Mouse (Mus musculus) myocyte (in vitro differentiated cells): Measurements from ENCODE around the gene Prkcz. TPM values are rescaled to one million over a fixed set of nuclear protein-coding genes. Genes with fewer than 3 reads are reported as not detected.

Source experiments
- H3K27me3 ChIP-seq: one replicate; pipeline ENCODE4 v1.6.1; 2011; ENCODE audit not compliant: control insufficient read depth, insufficient read depth, insufficient read length
- H3K36me3 ChIP-seq: one replicate; pipeline ENCODE4 v1.6.1; 2011; ENCODE audit not compliant: control insufficient read depth, insufficient read depth
- H3K4me2 ChIP-seq: one replicate; pipeline ENCODE4 v1.6.1; 2011; ENCODE audit warnings: low read depth, control low read depth
- H3K4me3 ChIP-seq: one replicate; pipeline ENCODE4 v1.5.1; 2011; ENCODE audit warnings: mild to moderate bottlenecking, control low read depth, moderate library complexity
- H3K79me2 ChIP-seq: one replicate; pipeline ENCODE4 v1.6.1; 2011; ENCODE audit not compliant: control insufficient read depth, insufficient read depth
- H3ac ChIP-seq: one replicate; pipeline ENCODE4 v1.6.1; 2011; ENCODE audit not compliant: control insufficient read depth, insufficient read length
- CEBPB ChIP-seq: IDR thresholded peaks from 2 replicates; pipeline ENCODE4 v1.6.1; 2011; ENCODE audit warnings: mild to moderate bottlenecking, moderate library complexity; ENCODE audit not compliant: poor library complexity, insufficient read depth, severe bottlenecking
- E2F4 ChIP-seq: IDR thresholded peaks from one replicate; pipeline ENCODE4 v1.6.1; 2011; ENCODE audit warnings: mild to moderate bottlenecking, control low read depth, moderate library complexity; ENCODE audit not compliant: insufficient read depth
- MAX ChIP-seq: IDR thresholded peaks from one replicate; pipeline ENCODE4 v1.6.1; 2011; ENCODE audit warnings: low read depth, mild to moderate bottlenecking, control low read depth
- MYOD1 ChIP-seq, 3 experiments: IDR thresholded peaks; one replicate each; pipeline ENCODE4 v1.6.1; 2011; ENCODE audit warnings: control low read depth in 2 of 3, low read depth in 2 of 3, mild to moderate bottlenecking in 2 of 3, moderate library complexity in 1 of 3; ENCODE audit not compliant: insufficient read length in 2 of 3, control insufficient read depth in 1 of 3
- MYOG ChIP-seq, 3 experiments: IDR thresholded peaks; one replicate each; pipeline ENCODE4 v1.6.1; 2011; ENCODE audit warnings: control low read depth in 2 of 3, low read depth in 2 of 3, mild to moderate bottlenecking in 2 of 3; ENCODE audit not compliant: insufficient read length in 2 of 3, control insufficient read depth in 1 of 3, insufficient read depth in 1 of 3
- POLR2A ChIP-seq: IDR thresholded peaks from one replicate; pipeline ENCODE4 v1.6.1; 2011; ENCODE audit warnings: low read depth, mild to moderate bottlenecking, control low read depth, moderate library complexity; ENCODE audit not compliant: insufficient read length
- POLR2AphosphoS2 ChIP-seq: IDR thresholded peaks from one replicate; pipeline ENCODE4 v1.6.1; 2011; ENCODE audit warnings: low read depth, control low read depth; ENCODE audit not compliant: insufficient read length
- REST ChIP-seq: IDR thresholded peaks from one replicate; pipeline ENCODE4 v1.6.1; 2011; ENCODE audit warnings: mild to moderate bottlenecking, control low read depth, moderate library complexity; ENCODE audit not compliant: insufficient read depth, insufficient read length
- SRF ChIP-seq: IDR thresholded peaks from one replicate; pipeline ENCODE4 v1.6.1; 2011; ENCODE audit warnings: low read depth; ENCODE audit not compliant: control insufficient read depth, insufficient read length
- TCF12 ChIP-seq: IDR thresholded peaks from one replicate; pipeline ENCODE4 v1.6.1; 2011; ENCODE audit warnings: mild to moderate bottlenecking, control low read depth; ENCODE audit not compliant: poor library complexity, insufficient read depth, severe bottlenecking
- TCF3 ChIP-seq: IDR thresholded peaks from one replicate; pipeline ENCODE4 v1.6.1; 2011; ENCODE audit warnings: low read depth, control low read depth; ENCODE audit not compliant: insufficient read length
- USF1 ChIP-seq: IDR thresholded peaks from one replicate; pipeline ENCODE4 v1.6.1; 2011; ENCODE audit warnings: low read depth, mild to moderate bottlenecking, control low read depth, moderate library complexity
- polyA plus RNA-seq: library from polyadenylated mRNA; unstranded; fragments of >200 nt; fragmentation: generic; extraction: Trizol; gene quantifications from one replicate; pipeline ENCODE4 v1.2.1, GENCODE M21; 2012; ENCODE audit warnings: missing spikeins

Prkcz gene
- polyA plus RNA-seq, 1 experiment = 0.36 TPM

GRCm38 (mm10) chr4:155282231-155282630 lies 78.9 kb downstream of the Prkcz start:
- H3K36me3 ChIP-seq = no peaks in the 10 kb centered on the region
- H3ac ChIP-seq = no peak overlapping the region
- peak overlapping the region; percentile 83 for H3K4me2 ChIP-seq
- peak; percentile 38 for TF ChIP-seq SRF
- no peak for TF ChIP-seq CEBPB
- TF ChIP-seq TCF12 = no peak
- TF ChIP-seq REST = no peak
- no peak for TF ChIP-seq TCF3
- TF ChIP-seq MYOD1 (IDR thresholded peaks at IDR 0.05; ENCODE audit: control insufficient read depth in 1 of 3, insufficient read length in 2 of 3, low read depth in 2 of 3) = peak in 2 of 3 experiments; percentile 26 to 71
- TF ChIP-seq MAX = no peak
- no peaks in the 10 kb centered on the region for H3K27me3 ChIP-seq
- H3K4me3 ChIP-seq = no peak overlapping the region
- no peaks in the 10 kb centered on the region for H3K79me2 ChIP-seq

GRCm38 (mm10) chr4:155281652-155282051 lies 79.5 kb downstream of the Prkcz start:
- H3K27me3 ChIP-seq = no peaks in the 10 kb centered on the region
- no peak overlapping the region for H3ac ChIP-seq
- peak overlapping the region; percentile 83 for H3K4me2 ChIP-seq
- H3K79me2 ChIP-seq = no peaks in the 10 kb centered on the region
- H3K4me3 ChIP-seq = no peak overlapping the region
- H3K36me3 ChIP-seq = no peaks in the 10 kb centered on the region
- TF ChIP-seq CEBPB (no peak), SRF (no peak), E2F4 (no peak), MYOD1 (IDR thresholded peaks at IDR 0.05; ENCODE audit: control insufficient read depth in 1 of 3, insufficient read length in 2 of 3, low read depth in 2 of 3) (peak in 1 of 3 experiments; percentile 75), MYOG (IDR thresholded peaks at IDR 0.05; ENCODE audit: control insufficient read depth in 1 of 3, insufficient read depth in 1 of 3, insufficient read length in 2 of 3, low read depth in 2 of 3) (peak in 1 of 3 experiments; percentile 42), POLR2AphosphoS2 (no peak)

- no peak overlapping the region for H3ac ChIP-seq
- no peak overlapping the region for H3K4me3 ChIP-seq
- H3K79me2 ChIP-seq = no peaks in the 10 kb centered on the region
- peak overlapping the region; percentile 83 for H3K4me2 ChIP-seq
- H3K27me3 ChIP-seq = no peaks in the 10 kb centered on the region
- TF ChIP-seq E2F4 (no peak), SRF (no peak), CEBPB (no peak), USF1 (no peak), MYOG (IDR thresholded peaks at IDR 0.05; ENCODE audit: control insufficient read depth in 1 of 3, insufficient read depth in 1 of 3, insufficient read length in 2 of 3, low read depth in 2 of 3) (no peak)
- H3K36me3 ChIP-seq = no peaks in the 10 kb centered on the region
Measured at GRCm38 (mm10) chr4:155281227-155281626, 79.9 kb downstream of the Prkcz start.

GRCm38 (mm10) chr4:155280768-155281121 lies 80.4 kb downstream of the Prkcz start:
- Histone ChIP-seq H3K27me3 (no peaks in the 10 kb centered on the region), H3K4me2 (peak overlapping the region; percentile 83), H3ac (no peak overlapping the region), H3K79me2 (no peaks in the 10 kb centered on the region), H3K36me3 (no peaks in the 10 kb centered on the region), H3K4me3 (no peak overlapping the region)
- TF ChIP-seq REST (no peak), CEBPB (no peak), SRF (no peak), MAX (no peak), POLR2AphosphoS2 (no peak), TCF3 (no peak), E2F4 (no peak), MYOD1 (IDR thresholded peaks at IDR 0.05; ENCODE audit: control insufficient read depth in 1 of 3, insufficient read length in 2 of 3, low read depth in 2 of 3) (no peak), USF1 (no peak), POLR2A (no peak), MYOG (IDR thresholded peaks at IDR 0.05; ENCODE audit: control insufficient read depth in 1 of 3, insufficient read depth in 1 of 3, insufficient read length in 2 of 3, low read depth in 2 of 3) (no peak)

GRCm38 (mm10) chr4:155279926-155280767 lies 81.0 kb downstream of the Prkcz start:
- Histone ChIP-seq H3K4me3 (no peak overlapping the region), H3ac (no peak overlapping the region), H3K27me3 (no peaks in the 10 kb centered on the region), H3K4me2 (peak overlapping the region; percentile 83), H3K79me2 (no peaks in the 10 kb centered on the region), H3K36me3 (no peaks in the 10 kb centered on the region)
- TF ChIP-seq MAX = no peak
- TF ChIP-seq USF1 = peak; percentile 8
